Mouse (Mus musculus) embryo, embryonic 11 days (tissue): ENCODE data around the gene Ret.

Experiments
- DNase-seq: peaks from one replicate; pipeline ENCODE4 v3.0.0-alpha.2; 2015

Gene Ret

DNA sequence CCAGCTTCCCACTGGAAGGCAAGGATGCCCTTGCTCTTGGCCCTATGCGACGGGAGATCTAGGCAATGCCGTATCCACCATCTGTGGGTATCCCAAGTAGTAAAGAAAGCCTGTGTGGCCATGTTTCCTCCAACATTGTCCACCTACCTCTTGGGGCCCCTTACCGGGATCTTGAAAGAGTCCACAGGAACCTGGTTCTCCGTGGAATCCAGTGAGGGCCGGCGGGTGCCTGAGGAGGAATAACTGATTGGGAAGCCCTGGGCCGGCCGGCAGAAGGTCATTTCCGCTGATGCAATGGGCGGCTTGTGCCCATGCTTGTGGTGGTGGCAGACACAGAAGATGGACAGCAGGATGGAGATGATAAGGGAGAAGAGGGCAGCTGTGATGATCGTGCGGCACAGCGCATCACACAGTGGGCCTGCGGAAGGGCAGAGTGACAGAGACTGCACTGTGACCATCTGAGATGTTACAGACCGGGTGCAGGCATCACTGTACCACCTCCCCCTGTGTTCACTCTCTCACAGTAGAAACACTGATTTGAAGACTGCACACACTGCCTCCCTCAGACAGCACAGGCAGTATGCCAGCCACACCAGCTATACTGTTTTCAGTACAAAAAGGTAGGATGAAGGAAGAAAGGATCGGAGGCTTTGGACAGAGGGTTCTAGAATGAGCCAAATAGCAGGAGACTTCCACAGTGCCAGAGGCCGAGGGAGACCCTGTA is 24.1 kb downstream of the Ret start:
- DNase-seq, result no peak

DNA sequence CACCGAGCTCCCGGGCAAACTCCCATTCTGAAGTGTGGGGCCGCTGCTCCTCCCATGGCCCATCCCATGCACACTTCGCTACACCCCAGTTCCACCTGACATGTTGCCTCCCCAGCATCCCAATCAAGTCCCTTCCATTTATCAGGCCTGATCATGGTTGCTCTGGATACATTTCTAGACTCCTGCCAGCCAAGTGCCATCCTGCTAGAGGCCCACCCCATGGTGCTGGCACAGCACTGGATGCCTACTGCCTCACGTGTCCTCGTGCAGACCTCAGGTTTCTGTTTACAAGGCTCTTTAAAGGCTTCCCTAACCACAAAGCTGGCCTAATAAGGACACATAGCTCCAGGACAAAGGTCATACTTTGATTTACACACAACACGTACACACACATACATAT is 26.1 kb downstream of the Ret start:
- DNase-seq, result no peak

DNA sequence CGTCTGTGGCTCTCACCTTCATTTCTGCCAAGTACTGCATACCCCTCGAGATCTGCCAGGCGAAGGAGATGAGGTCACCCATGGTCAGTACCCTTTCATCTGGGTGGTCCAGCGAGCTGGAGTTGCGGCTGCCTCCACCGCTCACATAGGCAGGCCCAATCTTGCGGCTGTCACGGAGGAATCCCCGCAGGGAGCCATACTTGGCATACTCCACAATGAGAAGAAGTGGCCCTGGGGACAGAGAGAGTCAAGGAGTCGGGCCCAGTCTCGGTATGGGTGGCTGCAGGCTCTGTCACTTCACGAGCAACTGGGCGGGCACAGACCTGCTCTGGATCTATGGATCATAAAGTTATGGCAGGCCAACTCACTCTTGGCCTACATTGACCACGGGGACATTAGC is 29.4 kb downstream of the Ret start:
- DNase-seq, result no peak

DNA sequence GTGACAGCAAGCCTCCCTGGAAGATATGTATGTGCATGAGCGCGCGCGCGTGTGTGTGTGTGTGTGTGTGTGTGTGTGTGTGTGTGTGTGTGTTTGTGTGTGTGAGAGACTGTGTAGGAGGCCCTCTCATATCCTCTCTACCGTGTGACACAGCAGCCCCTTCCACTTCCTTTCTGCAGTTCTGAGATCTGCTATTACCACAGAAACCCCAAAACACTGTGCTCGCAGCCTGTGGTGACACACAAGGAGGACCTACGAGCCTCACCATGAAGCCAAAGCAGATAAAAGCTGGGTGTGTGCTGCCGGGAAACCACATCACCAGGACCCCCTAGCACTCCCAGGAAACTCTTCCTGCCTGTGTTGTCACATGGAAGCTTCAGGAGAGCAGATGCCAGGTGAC is 30.5 kb downstream of the Ret start:
- no peak for DNase-seq

DNA sequence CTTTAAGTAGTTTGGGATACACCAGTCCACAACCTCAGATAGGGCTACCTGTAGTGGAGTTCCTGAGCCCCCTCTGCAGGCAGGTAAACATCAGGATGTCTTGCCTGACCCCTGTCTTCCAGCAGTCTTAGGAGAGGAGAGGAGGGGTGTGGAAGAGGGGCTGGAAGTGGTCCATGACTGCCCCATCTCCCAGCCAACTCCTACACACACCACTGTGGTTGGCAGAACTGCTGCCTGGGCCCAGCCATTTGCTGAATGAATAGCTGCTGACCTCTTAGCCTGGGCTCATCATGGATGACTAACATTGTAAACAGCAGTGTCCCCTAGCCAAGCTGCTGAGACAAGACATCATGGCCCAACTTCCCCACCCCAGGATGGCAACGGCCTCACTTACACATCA is 32.0 kb downstream of the Ret start:
- DNase-seq, result no peak

DNA sequence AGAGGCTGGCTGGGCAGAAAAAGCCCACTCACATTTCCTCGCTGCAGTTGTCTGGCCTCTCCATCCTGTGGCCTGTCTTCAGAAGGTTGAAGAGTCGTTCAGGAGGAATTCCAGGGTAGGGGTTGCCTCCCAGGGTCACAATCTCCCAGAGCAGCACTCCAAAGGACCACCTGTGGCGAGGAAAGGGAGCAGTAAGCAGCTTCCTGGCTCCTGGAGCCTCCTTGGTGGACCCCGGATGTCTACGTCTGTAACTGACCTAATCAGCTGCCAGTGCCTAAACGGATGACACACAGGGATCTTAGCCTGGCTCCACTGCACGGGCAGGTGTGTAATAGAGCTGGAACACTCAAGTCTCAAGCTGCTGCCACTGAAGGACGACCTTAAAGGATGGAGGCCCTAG is 32.8 kb downstream of the Ret start:
- DNase-seq, result no peak

DNA sequence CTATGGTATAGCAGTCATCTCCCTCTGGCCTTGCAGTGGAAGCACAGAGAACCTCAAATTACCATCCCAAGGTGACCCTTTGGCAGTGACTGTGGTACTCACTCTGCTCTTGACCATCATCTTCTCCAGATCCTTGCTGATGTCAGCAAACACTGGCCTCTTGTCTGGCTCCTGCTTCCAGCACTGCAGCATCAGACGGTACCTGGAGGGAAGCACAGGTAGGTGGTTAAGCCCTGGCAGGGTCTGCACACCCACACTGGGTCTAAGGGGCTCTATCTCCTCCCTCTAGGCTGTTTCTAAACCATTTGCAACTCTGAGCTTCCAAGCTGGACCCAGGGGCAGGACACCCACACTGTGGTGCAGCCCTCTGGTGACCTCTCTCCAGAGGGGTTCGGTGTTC is 34.4 kb downstream of the Ret start:
- no peak for DNase-seq

DNA sequence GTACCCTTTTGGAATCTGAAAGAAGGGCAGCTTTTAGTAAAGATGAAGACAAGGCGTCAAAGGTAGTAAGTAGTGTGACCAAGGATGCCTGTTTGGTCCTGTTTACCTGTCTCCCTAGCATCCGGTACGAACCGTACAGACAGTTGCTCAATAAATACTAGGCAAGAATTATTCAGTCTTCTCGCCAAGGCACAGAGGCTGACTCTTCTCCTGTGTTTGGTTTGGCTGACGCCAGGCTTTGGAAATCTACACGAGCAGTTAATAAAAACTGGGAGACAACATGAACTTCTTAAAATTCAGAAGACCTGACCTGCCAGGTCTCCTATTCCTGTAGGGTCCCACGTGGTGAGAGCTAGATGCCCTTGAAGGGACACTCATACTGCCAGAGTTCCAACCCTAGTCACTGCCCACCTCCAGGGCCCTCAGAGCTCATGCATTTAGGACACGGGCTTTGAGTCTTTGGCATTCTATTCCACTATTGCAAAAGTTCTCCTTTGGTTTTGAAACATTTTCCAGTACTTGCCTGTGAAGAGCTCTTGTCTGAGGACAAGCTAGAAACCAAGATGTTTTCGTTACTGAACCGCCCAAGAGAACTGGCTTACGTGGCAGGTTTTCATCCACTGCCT is 34.9 kb downstream of the Ret start:
- no peak for DNase-seq

DNA sequence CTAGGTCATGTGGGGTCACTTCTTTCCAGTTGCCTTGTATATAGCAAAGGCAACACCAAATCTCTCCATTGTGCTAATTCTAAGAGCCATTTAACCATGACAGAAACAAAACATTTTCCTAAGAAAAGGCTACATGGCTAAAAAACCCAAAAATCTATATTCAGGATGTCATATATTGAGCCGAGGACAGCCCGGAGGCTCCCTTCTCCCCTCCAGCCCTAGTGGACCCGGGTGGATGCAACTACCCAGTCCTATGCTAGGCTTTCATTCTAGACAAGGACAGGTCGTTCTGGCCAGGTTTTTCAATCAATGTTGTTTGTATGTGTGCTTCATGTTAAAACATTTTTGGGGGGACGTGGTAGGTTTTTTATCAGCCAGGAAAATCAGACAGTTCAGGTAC is 44.4 kb downstream of the Ret start:
- DNase-seq, result no peak

DNA sequence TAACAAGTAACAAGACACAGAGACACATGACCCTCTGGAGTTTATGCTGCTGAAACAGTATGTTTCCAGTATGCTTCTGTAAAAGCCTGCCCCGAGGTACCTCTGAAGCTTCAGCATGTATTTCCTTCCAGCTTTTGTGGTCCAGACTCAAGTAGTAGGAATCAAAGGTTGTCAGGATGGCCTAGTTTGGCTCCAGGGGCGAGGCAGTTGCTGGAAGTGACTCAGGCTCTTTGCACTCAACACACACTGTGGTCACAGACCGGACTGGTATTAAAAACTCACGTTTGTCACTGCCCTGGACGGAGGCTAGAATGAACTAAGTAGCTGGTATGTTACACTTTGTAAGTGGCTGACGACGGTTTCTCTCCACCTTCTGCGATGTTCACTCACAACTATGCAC is 46.5 kb downstream of the Ret start:
- no peak for DNase-seq

DNA sequence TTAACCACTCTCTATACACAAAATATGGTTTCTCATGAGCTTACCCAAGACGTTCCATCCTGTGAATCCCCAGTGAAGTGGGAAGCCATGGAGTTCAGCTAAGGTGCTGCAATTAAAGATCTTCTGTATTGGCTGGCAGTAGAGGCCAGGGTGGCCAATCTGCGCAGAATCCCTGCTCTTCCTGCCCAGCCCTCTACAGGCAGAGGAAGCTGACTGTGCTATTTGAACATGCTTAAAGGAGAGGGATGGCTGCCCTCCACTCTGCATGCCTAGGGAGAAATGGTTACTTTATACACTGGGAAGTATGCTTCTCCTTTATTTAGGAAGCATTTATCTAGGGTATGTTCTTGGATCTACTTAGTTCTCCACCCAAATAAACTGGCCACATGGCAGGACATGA is 47.0 kb downstream of the Ret start:
- no peak for DNase-seq

DNA sequence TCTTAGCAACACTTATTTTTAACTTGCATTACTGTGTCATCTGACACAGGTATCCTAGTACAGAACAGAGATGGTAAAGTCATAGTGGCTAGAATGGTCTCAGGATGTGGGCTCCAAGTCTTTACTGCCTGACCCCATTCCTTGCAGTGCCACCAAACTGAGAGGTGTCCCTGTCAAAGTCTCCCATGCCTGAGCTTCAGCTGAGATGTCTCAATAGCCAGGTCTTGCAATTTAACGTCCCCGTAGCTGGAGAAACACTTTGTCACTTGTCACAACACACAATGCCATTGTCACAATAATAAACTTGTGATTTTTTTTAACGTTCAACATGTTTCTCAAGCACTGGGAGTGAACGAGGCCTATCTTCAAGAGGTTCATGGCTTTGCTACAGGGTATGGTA is 47.4 kb downstream of the Ret start:
- no peak for DNase-seq

DNA sequence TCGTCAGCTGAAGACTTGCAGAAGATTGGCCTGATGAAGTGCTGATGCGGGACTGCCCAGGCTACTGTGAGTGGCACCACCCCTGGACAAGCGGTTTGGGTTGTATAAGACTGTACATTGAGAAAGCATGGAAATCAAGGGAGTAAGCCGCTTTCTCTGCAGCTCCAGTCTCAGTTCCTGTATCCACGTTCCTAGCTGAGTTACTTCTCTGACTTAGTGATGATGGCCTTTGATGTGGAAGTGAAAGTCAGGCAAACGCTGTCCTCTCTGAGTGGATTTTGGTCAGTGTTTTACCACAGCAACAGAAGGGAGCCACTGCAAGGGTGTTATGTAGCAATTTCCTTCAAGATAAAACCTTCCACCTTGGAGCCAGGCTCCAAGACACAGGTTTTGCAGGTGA is 56.6 kb downstream of the Ret start:
- DNase-seq, result no peak

DNA sequence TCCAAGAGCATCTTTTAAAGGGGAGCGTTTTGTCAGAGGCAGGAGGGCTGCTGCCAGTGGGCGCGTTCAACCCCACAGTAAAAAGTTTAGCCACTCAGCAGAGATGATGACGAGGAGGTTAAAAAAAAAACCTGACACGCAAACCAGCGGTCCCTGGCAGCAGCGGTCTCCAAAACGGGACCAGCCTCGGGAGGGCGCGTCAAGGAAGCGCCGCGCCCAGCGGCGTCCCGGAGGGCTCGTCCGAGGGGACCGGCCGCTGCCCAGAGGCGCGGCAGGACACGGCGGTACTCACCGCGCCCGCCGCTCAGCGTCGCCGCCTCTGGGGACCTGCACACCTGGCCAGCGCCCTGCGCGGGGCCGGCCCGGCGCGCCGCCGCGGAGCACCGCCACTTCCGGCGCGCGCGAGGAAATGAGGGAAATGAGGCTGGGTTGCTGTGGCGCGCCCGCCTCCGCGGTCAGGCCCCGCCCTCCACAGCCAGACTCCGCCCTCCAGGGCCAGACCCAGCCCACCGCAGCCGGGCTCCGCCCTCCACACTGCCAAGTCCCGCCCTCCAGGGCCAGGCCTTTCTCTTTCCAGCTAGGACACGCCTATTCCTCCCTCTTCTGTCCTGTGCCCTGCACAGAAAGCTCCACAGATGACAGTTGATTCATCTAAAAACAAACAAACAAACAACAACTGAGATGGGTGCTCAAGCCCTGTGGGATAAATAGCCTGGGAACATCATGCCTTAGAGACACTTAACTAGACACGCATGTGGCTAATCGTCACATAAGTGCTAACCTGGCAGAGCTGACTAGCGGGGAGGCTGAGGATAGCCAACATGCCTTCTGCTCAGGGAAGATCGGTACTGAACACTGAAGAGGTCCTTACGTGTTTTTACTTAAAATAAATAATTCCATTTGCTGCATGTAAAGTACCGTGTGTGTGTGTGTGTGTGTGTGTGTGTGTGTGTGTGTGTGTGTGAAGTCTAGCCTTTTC is 58.5 kb downstream of the Ret start, which contains the start of gene Csgalnact2:
Gene Csgalnact2 (minus strand): TSS at position 410 of the 979 bp plus-strand sequence.
- peak; percentile 93 for DNase-seq

DNA sequence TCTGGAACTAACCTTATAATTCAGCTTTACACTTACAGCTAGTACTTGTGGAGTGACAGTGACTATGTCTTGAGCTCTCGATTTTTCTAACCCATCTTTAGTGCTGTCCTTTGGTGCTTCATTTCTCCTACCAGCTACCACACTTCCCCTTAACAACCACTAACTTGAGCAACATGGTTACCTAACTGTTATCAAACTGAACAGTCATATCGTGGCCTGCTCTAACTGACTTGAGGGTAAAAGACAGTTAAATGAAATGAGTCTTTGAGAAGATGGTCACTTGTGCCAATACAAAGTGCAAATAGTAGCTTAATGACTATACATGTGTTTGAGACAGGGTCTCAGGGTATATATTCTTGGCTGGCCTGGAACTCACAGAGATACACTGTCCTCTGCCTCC is 60.4 kb downstream of the Ret start:
- DNase-seq, result no peak

DNA sequence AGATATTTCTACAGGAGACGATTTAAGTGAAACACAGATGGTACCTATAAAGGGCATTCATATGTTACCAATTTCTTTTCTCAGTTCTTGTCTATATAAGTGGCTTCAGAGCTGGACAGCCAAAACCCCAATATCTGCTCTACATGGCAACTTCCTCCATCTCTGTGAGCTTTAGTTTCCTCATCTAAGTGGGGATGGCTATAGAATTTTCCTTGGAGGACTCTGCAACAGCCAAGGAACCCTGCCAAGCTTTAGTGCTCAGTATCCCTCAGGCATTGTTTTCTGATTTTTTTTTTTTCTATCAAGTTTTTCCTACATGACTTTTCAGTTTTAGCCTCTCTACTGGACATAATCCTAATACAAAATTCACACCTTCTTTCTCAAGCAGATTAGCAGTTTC is 63.1 kb downstream of the Ret start:
- no peak for DNase-seq

DNA sequence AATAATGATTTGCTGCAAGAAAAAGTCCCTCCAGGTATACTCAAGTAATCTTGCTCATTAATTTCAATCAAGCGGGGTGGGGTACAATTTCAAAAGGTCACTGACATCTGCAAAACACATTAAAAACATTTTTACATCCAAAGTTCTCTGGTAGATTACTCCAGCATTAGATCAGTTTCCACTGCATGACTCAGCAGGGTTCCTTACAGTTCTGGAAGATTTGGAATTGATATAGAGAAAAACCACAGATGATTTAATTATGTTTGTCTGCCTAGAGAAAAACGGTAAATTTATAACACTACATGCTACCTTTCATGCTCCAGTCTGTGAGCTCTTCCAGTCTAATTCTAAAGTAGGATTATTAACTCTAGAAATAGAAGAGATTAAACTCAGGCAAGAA is 67.5 kb downstream of the Ret start:
- no peak for DNase-seq

DNA sequence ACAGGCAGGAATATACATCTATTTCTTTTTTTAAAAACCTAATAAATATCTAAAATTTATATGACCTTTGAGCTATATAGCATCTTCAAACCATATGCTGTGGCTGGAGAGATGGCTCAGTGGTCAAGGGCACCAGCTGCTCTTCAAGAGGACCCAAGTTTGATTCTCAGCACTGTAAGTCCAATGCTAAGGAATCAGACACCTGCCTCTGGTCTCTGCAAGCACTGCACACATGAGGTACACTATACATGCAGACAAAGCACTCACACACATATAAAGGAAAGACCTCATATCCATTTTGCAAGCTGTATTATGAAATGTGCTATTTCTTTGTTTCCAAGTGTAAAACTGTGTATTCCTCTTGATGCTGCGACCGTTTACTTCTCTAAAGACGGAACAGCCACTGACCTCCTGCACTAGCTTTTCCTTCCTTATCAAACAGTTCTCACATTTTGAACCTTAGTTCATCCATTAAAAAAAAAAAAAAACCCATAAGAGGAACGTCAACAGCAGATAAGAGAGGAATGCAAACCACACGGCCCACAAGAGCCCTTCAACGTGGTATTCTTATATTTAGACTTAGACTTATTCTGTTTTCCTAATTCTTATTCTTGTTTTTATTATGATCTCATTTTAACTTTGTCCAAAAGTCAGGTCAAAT is 69.6 kb downstream of the Ret start:
- DNase-seq, result no peak

DNA sequence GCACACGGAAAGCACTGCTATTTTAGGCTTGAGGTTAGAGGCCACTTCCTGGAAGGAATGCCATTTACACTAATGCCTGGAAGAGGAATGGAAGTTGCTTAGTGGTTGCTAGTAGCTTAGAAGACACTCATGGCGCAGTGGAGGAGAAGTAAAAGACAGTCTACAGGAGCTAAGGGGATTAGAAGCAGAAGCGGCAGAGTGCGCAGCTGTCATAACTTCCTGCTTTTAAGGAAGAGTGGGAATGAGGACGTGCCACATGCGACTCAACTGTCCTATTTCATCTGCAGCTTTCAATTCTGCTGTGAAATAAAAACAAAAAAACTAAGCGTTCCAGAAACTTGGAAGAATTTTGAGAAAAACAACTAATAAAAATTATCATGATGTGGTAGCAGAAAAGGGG is 70.3 kb downstream of the Ret start:
- DNase-seq, result no peak

DNA sequence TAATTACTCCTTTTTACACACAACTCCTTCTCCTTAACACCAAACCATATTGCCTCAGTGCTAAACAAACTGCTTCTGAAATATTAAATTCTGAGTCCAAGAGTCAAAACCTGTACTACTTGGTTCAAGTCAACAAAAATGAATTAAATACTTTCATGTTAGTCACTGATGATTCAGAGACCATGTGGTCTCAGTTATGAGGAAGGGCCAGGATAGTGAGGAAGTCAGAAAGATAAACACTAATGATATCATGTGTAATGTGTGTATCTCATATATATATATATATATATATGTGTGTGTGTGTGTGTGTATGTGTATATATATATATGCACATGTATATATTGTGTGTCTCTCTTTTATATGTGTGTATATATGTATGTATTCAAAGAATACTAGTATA is 70.9 kb downstream of the Ret start:
- no peak for DNase-seq

DNA sequence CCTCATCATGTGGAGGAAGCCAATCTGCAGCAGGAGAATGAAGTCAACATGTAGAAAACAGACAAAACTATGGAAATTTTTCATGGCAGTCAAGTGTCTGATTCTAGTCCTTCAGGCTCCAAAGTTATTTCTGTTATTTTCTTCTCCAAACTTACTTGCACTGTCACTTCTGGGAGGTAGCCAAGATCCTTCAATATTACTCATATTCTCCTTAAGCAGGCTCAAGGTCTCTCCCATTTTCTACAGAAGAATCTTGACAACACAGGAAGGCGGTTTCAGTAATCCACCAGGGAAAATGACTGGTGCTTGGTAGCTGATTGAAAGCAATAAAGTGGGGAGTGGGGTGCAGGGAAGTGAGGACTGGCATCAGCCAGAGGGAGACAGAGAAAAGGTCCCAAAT is 74.8 kb downstream of the Ret start:
- DNase-seq, result no peak

DNA sequence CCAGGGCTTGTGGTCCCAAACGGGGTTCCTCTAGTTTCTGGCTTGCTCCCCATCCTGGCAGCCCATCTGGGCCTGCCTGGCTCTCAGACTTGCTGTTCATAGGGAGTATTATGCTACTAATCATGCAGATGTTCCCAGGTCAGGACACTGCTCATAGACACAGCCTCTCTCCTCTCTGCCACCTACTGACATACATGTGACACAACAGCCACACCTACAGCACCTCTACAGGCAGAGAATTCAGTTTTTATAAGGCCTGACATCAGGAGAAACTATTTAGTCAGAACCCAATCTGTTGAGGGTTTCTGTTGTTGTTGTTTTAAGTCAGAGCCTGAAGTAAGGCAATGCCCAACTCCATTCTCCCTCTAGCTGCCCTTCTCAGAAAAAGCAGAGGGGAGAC is 85.7 kb downstream of the Ret start:
- no peak for DNase-seq
